Mouse (Mus musculus): ENCODE results near the gene Vmn1r128.
"Not testable (repeated sequence)": the region's sequence is repeated elsewhere in the genome, so short reads cannot be mapped to it uniquely, and the experiment has no call there.

DNA sequence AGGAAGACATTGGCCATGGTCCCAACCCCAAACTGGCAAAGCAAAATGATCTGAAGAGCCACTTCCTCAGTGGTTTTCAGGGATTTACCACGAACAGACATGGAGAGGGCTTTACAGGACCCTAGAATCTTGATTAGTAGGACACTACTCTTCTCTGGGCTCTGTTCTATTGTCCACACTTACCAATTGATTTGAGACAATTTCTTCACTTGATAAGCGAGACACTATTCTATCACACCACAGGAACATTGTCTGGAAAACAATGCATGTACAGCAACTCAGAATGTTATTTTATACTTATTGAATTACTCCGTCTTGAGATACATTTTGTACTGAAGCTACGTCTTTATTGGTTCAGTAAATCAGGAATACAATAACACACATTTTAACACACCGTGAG is 47.8 kb upstream of the Vmn1r128 start, which contains the start of gene Vmn1r126:
- TF ChIP-seq USF1 (IDR thresholded peaks at IDR 0.05; ENCODE audit: low read depth); CTCF (IDR thresholded peaks at IDR 0.05; ENCODE audit: control insufficient read depth, insufficient read depth, insufficient read length); MYOD1 (IDR thresholded peaks at IDR 0.05; ENCODE audit: control insufficient read depth, insufficient read length, low read depth); FOSL1 (IDR thresholded peaks at IDR 0.05; ENCODE audit: insufficient read depth, low read length, poor library complexity, severe bottlenecking); MYOG (IDR thresholded peaks at IDR 0.05; ENCODE audit: control insufficient read depth, extremely low read depth, insufficient read length); MAX (IDR thresholded peaks at IDR 0.05); CEBPB (IDR thresholded peaks at IDR 0.05; ENCODE audit: low read depth): not testable (repeated sequence)
